Mouse (Mus musculus) MN1 (cell line): ENCODE measurements around the gene Stk11.

Experiments used
- DNase-seq: peaks from one replicate; pipeline ENCODE4 v3.0.0-alpha.2; 2016; ENCODE audit warnings: low spot score

The Stk11 gene

GRCm38 (mm10) chr10:80144864-80145838, 29.5 kb downstream of the Stk11 start:
- peak; percentile 90 for DNase-seq

GRCm38 (mm10) chr10:80145896-80146295, 30.3 kb downstream of the Stk11 start:
- DNase-seq: peak; percentile 59

GRCm38 (mm10) chr10:80146568-80147011, 31.0 kb downstream of the Stk11 start:
- DNase-seq: no peak

GRCm38 (mm10) chr10:80147146-80147718, 31.6 kb downstream of the Stk11 start:
- peak; percentile 69 for DNase-seq

- peak; percentile 89 for DNase-seq
These were observed 32.4 kb downstream of the Stk11 start, which contains the start of gene Midn for GRCm38 (mm10) chr10:80147719-80148601. Gene Midn (plus strand): TSS chr10:80148272.

GRCm38 (mm10) chr10:80148610-80149290, 33.1 kb downstream of the Stk11 start:
- DNase-seq: peak; percentile 97

- DNase-seq: peak; percentile 100
These were observed 34.0 kb downstream of the Stk11 start for GRCm38 (mm10) chr10:80149291-80150225.

GRCm38 (mm10) chr10:80150226-80151210, 34.9 kb downstream of the Stk11 start:
- DNase-seq: peak; percentile 70

- DNase-seq: peak; percentile 65
These were observed 35.8 kb downstream of the Stk11 start for GRCm38 (mm10) chr10:80151211-80152034.

GRCm38 (mm10) chr10:80152071-80152872, 36.7 kb downstream of the Stk11 start:
- DNase-seq: peak; percentile 84

GRCm38 (mm10) chr10:80152873-80153260, 37.3 kb downstream of the Stk11 start:
- DNase-seq: peak; percentile 88

GRCm38 (mm10) chr10:80153713-80154112, 38.1 kb downstream of the Stk11 start:
- DNase-seq: no peak

GRCm38 (mm10) chr10:80154384-80154783, 38.8 kb downstream of the Stk11 start:
- DNase-seq: no peak

- no peak for DNase-seq
These were observed 39.7 kb downstream of the Stk11 start for GRCm38 (mm10) chr10:80155277-80155676.

GRCm38 (mm10) chr10:80156002-80156751, 40.6 kb downstream of the Stk11 start:
- DNase-seq: peak; percentile 52

GRCm38 (mm10) chr10:80156752-80157053, 41.1 kb downstream of the Stk11 start:
- DNase-seq: peak; percentile 68
